Mouse (Mus musculus): Measurements from ENCODE around the gene Serpina3j. TPM values are rescaled to one million over a fixed set of nuclear protein-coding genes. Genes with fewer than 3 reads are reported as not detected.
"Not testable (repeated sequence)": the region's sequence is repeated elsewhere in the genome, so short reads cannot be mapped to it uniquely, and the experiment has no call there.

The Serpina3j gene
- polyA plus RNA-seq (2016; fragmentation: Nextera tagmentation; extraction: Ambion mirVana) = not detected in 2 replicates

DNA sequence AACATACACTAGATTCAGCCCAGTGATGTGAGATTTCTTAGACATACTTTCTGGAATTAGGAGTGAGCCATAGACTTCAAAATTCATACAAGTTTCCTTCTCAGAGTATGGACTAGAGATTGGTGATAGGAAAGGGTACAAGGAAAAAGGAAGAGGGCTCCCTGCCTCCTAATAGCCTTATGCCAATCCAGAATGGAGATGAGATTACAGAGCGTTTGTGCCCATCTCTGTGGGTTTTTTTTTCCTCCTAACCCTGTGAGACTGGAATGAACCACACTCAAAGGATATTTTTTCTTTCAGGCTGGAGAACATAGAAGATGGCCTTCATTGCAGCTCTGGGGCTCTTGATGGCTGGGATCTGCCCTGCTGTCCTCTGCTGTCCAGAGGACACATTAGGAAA, at the start of gene Serpina3j:
Serpina3j (plus strand) TSS at position 301 of the 400 bp plus-strand sequence.
- Histone ChIP-seq H3K27ac (no peak within 1 kb of the TSS), H3K4me3 (no peak within 1 kb of the TSS), H3K27me3 (ENCODE audit: insufficient read depth, poor library complexity, severe bottlenecking) (no peaks in the 10 kb centered on the region), H3K4me1 (no peaks in the 10 kb centered on the region), H3K36me3 (no peaks in the 10 kb centered on the region), H3K9me3 (peaks cover 5% of the 10 kb centered on the region; the same call in 1 of the 2 replicates)
- WGBS = 80% methylated on average over 1 of the region's 1 CpGs
- no peak for DNase-seq (ENCODE audit: low spot score)

DNA sequence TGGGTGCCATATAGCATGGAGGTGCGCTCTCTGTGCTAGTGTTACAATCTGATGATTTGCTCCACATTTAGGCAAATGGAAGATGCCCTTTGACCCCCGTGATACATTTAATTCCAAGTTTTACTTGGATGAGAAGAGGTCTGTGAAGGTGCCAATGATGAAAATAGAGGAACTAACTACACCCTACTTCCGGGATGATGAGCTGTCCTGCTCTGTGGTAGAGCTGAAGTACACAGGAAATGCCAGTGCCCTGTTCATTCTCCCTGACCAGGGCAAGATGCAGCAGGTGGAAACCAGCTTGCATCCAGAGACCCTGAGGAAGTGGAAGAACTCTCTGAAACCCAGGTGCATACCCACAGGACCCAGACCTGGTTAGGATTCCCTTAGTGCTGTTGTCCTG, 48.0 kb upstream of the Serpina3j start:
- Histone ChIP-seq H3K27ac (no peak overlapping the region), H3K9me3 (no peaks in the 10 kb centered on the region), H3K27me3 (ENCODE audit: insufficient read depth, poor library complexity, severe bottlenecking) (no peaks in the 10 kb centered on the region), H3K4me1 (peaks cover 10% of the 10 kb centered on the region), H3K4me3 (no peak overlapping the region), H3K36me3 (no peaks in the 10 kb centered on the region)
- DNase-seq (ENCODE audit: low spot score) = peak; percentile 47
- 72% methylated on average over 3 of the region's 3 CpGs for WGBS

DNA sequence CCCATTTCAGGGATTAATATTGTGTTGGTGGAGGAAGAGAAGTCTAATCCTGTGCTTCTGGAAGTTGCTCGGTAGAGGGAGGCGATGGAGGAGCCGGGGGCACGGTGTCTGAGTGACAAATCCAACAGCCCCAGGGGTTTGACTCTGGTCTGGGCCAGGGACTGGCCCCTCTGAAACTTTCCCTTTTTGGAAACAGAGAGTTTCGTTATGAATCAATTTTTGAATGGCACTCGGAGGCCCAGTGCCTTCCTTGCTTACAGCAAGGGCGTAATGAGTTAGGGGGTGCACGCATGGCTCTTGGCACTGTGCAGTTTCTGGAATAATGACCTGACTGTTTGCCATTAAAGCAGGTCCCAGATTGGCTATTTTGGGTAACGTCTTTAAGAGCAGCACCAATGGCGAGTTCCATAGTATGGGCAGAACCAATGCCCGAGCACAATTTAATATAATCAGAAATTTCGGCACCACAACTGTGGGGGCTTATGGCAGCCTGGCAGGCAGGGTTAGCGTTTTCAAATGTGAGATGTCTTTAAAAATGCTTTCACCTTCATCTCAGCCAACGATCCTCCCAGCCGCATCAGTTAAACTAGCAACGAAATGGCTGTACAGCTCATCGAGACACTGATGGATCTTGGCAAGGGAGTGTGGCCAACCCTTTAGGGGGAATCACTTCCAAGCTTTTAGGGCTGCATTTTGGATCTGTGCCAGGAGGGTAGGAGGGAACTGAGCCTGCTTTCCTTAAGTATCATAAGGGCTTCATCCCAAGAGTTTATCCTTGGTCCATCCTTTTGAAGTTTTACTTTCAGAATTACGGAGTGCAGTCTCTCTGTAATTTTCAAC, 35.9 kb upstream of the Serpina3j start:
- no peak for DNase-seq (ENCODE audit: low spot score)
- Histone ChIP-seq H3K27me3 (ENCODE audit: insufficient read depth, poor library complexity, severe bottlenecking) (no peaks in the 10 kb centered on the region), H3K9me3 (no peaks in the 10 kb centered on the region), H3K4me1 (no peaks in the 10 kb centered on the region), H3K27ac (no peak overlapping the region), H3K4me3 (no peak overlapping the region), H3K36me3 (no peaks in the 10 kb centered on the region)
- 87% methylated on average over 18 of the region's 18 CpGs for WGBS

DNA sequence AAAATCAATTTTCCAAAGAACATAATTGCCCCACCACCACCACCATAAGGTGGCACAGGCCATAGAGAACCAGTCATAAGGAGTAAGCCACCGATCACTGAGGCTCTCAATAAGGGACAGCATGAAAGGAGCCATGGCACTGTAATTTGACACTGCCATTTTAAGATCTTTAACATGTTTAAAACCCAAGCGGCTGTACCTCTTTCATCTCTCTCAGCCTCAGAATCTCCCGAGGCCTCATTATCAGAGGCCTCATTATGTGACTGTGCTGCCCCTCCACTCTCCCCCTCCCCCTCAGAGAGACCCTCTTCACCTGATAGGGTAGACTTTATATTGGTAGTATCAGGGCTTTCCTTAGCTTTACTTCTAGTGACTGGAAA, 35.3 kb upstream of the Serpina3j start:
- Histone ChIP-seq H3K4me1 (no peaks in the 10 kb centered on the region), H3K27ac (no peak overlapping the region), H3K27me3 (ENCODE audit: insufficient read depth, poor library complexity, severe bottlenecking) (no peaks in the 10 kb centered on the region), H3K4me3 (no peak overlapping the region), H3K36me3 (no peaks in the 10 kb centered on the region), H3K9me3 (no peaks in the 10 kb centered on the region)
- 32% methylated on average over 3 of the region's 3 CpGs for WGBS
- DNase-seq (ENCODE audit: low spot score) = no peak

DNA sequence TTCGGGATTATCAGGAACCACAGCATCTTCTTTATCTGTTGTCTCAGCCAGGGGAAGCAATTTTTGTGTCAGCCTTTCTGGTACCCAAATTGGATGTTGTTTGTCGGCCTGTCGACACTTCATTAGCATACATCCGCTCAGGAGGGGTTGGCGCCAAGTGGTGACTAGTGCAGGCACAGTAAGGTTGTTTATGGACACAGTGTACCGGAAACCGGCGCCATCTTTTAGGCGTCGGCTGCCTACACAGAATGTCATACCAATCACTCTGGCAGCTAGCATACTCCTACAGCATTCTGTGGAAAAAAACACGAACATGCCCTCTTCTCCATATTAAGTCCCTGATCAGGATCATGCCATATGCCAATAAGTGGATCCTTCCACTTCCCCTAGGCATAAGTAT, 31.0 kb upstream of the Serpina3j start:
- no peak overlapping the region for H3K27ac ChIP-seq
- no peaks in the 10 kb centered on the region for H3K27me3 ChIP-seq (ENCODE audit: insufficient read depth, poor library complexity, severe bottlenecking)
- H3K4me3 ChIP-seq = no peak overlapping the region
- no peaks in the 10 kb centered on the region for H3K36me3 ChIP-seq
- WGBS = 87% methylated on average over 11 of the region's 11 CpGs
- H3K4me1 ChIP-seq = no peaks in the 10 kb centered on the region
- no peak for DNase-seq (ENCODE audit: low spot score)
- H3K9me3 ChIP-seq = no peaks in the 10 kb centered on the region

DNA sequence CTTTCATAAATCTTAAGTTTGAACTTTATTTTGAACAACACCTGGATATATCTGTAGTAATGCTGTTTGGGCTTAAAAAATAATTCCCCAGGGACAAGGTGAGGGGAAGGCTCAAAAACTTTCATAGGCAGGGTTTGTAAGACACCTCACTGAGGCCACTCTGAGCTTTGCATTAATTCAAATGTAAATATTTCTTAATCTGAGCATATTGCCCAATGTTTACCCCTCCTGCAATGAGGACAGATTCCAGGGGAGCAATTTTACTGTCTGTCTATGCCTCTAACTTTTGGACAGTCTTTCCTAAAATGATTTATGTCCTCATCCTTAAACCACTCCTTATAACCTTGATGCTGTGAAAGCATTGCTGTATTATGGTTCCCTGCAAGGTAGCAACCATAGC, 26.0 kb upstream of the Serpina3j start:
- Histone ChIP-seq H3K4me1 (no peaks in the 10 kb centered on the region), H3K4me3 (no peak overlapping the region), H3K9me3 (no peaks in the 10 kb centered on the region), H3K36me3 (no peaks in the 10 kb centered on the region), H3K27me3 (ENCODE audit: insufficient read depth, poor library complexity, severe bottlenecking) (no peaks in the 10 kb centered on the region), H3K27ac (no peak overlapping the region)
- no peak for DNase-seq (ENCODE audit: low spot score)

DNA sequence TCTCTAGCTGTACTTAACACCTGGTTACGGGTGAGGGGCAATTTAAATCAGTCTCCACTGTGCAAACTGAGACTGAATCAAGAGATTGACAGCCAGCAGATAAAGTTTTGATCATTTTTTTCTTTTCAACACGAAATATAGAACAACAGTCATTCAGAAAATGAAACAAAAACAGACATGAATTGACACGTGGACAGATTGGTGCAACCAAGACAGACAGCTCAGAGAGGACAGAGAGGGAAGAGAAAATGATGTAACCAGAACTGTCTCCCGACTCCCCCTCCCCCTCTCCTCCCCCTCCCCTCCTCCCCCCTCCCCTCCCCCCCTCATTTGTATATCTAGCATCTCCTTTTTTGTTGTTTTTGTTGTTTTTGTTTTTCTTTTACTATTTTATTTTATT, 24.5 kb upstream of the Serpina3j start:
- Histone ChIP-seq H3K36me3 (no peaks in the 10 kb centered on the region), H3K9me3 (no peaks in the 10 kb centered on the region), H3K27ac (no peak overlapping the region), H3K4me3 (no peak overlapping the region), H3K27me3 (ENCODE audit: insufficient read depth, poor library complexity, severe bottlenecking) (no peaks in the 10 kb centered on the region), H3K4me1 (no peaks in the 10 kb centered on the region)
- WGBS = 42% methylated on average over 4 of the region's 4 CpGs
- no peak for DNase-seq (ENCODE audit: low spot score)

DNA sequence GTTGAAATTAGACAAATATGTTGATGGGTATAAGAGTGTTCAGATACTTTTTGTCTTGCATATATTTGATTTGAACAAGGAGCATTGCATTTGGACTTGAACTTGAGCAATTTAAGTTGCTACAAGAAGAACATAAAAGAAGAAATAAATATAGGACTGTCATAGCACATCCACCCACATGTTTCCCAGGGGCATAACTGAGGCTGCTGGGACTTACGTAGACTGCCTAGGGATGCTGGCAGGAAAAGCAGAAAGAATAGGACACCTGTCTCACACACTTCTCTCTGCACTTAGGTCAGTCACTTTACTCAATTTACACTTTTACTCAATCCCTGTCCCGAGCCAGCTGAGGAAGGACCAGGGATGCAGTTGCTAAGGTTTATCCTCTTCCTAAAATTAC, 20.4 kb upstream of the Serpina3j start:
- Histone ChIP-seq H3K9me3 (no peaks in the 10 kb centered on the region), H3K27me3 (ENCODE audit: insufficient read depth, poor library complexity, severe bottlenecking) (no peaks in the 10 kb centered on the region), H3K36me3 (no peaks in the 10 kb centered on the region), H3K4me1 (no peaks in the 10 kb centered on the region), H3K27ac (no peak overlapping the region), H3K4me3 (no peak overlapping the region)
- DNase-seq (ENCODE audit: low spot score) = no peak
- WGBS = 79% methylated on average over 2 of the region's 2 CpGs

DNA sequence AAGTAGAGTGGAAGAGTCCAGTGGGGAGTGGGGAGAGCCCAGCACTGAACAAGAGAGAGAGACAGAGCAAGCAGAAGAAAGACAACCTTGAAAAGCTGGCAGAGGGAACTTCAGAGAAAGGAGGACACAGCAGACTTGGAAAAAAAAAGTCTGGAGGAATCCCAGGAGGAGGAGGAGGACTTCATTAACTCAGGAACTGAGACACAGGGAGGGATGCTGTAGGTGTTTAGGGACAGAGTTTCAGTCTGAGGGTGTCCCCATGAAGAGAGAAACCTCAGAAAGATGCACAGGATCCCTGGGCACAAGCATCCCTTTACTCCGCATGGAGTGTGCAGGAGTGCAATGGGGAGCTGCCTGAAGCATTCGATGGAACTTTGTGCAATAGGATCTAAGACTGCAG, 16.3 kb upstream of the Serpina3j start:
- no peaks in the 10 kb centered on the region for H3K4me1 ChIP-seq
- no peaks in the 10 kb centered on the region for H3K36me3 ChIP-seq
- DNase-seq (ENCODE audit: low spot score) = no peak
- 75% methylated on average over 2 of the region's 2 CpGs for whole genome bisulfite sequencing
- no peaks in the 10 kb centered on the region for H3K27me3 ChIP-seq (ENCODE audit: insufficient read depth, poor library complexity, severe bottlenecking)
- no peak overlapping the region for H3K4me3 ChIP-seq
- no peak overlapping the region for H3K27ac ChIP-seq
- no peaks in the 10 kb centered on the region for H3K9me3 ChIP-seq

DNA sequence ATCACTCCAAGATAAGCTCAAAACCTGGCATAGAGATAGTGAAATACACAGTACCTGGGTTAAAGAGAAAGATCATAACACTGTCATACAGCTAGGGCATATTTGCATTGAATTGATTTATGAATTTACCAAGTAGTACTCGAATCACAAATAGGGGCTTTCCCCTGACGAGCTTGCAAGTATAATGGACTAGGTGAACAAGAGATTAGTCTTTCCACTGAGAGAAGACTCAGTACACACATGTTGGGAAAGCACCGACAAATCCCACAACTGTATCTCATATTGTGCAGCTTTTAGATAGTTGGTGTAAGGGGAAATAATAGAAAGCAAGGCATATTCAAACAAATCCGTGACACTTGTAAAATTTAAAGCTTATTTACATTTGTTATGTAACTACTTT, 8.4 kb upstream of the Serpina3j start:
- no peaks in the 10 kb centered on the region for H3K36me3 ChIP-seq

DNA sequence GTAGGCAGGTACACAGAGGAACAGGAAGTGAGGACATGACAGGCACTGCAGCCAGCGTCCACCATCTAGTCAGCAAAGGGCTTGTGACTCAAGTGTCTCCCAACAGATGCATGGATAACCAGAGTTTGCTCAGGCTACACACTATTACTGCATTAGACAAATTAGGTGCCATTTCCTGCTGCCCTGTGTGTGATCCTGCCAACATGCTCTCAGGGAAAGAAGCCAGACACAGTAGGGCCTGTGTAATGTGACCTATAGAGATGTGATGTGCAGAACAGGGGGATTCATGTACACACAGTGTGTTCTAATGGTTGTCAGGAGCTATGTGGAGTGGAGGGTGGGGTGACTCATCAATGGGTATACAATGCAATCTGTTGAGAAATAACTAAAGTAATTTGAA, 8.1 kb downstream of the Serpina3j start:
- Histone ChIP-seq H3K4me3 (no peak overlapping the region), H3K27me3 (ENCODE audit: insufficient read depth, poor library complexity, severe bottlenecking) (no peaks in the 10 kb centered on the region), H3K27ac (no peak overlapping the region), H3K36me3 (no peaks in the 10 kb centered on the region), H3K9me3 (no peaks in the 10 kb centered on the region), H3K4me1 (no peaks in the 10 kb centered on the region)
- 68% methylated on average over 1 of the region's 1 CpGs for WGBS
- no peak for DNase-seq (ENCODE audit: low spot score)

More for the DNA sequence above, 8.4 kb upstream of the Serpina3j start:
- H3K27ac ChIP-seq = no peak overlapping the region
- H3K4me1 ChIP-seq = no peaks in the 10 kb centered on the region
- H3K9me3 ChIP-seq = peaks cover 1% of the 10 kb centered on the region; the same call in 1 of the 2 replicates
- no peaks in the 10 kb centered on the region for H3K27me3 ChIP-seq (ENCODE audit: insufficient read depth, poor library complexity, severe bottlenecking)
- no peak overlapping the region for H3K4me3 ChIP-seq
- WGBS = 75% methylated on average over 4 of the region's 4 CpGs
- DNase-seq (ENCODE audit: low spot score) = no peak

DNA sequence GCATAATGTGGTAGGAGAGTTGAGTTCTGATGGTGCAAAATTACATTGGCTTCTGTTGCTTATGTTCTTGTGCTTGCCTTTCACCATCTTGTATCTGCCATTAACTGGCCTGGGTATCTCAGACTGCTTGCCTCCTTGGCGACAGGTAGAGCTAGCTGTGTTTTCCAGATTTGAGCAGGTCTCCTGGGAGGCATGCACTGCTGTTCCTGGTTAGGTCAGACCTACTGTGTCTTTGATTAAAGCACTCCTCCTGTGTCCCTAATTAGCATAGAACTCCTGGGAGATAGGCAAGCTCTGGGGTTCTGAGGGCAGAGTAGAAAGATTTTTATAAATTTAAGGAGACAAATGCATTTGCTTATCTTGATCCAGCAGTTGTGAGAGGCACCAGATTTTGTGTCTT, 17.3 kb downstream of the Serpina3j start:
- peak; percentile 58 for DNase-seq (ENCODE audit: low spot score)
- Histone ChIP-seq H3K4me3 (no peak overlapping the region), H3K27ac (no peak overlapping the region), H3K9me3 (no peaks in the 10 kb centered on the region), H3K4me1 (no peaks in the 10 kb centered on the region), H3K27me3 (ENCODE audit: insufficient read depth, poor library complexity, severe bottlenecking) (no peaks in the 10 kb centered on the region), H3K36me3 (no peaks in the 10 kb centered on the region)
- WGBS = 40% methylated on average over 1 of the region's 1 CpGs

DNA sequence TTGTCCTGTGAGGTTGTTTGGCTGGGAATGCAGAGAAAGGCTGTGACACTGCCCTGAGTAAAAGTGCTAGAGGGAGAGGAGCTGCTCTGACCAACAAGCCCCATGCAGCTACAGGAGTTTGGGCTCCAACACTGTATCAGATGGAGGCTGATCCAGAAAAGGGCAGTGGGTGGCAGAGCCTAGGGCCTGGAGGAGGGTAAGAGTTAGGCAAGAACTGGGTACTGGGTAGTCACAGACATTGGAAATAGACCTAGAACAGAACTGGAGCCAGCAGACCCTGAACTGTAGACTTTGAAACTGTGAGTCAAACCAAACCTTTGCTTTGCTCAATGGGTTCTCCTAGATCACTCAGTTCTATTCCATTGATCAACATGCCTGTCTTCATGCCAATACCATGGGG, 22.5 kb downstream of the Serpina3j start:
- not testable (repeated sequence) for H3K36me3 ChIP-seq; H3K4me1 ChIP-seq; H3K27ac ChIP-seq; H3K27me3 ChIP-seq (ENCODE audit: insufficient read depth, poor library complexity, severe bottlenecking); H3K9me3 ChIP-seq; H3K4me3 ChIP-seq
- peak; percentile 69 for DNase-seq (ENCODE audit: low spot score)

DNA sequence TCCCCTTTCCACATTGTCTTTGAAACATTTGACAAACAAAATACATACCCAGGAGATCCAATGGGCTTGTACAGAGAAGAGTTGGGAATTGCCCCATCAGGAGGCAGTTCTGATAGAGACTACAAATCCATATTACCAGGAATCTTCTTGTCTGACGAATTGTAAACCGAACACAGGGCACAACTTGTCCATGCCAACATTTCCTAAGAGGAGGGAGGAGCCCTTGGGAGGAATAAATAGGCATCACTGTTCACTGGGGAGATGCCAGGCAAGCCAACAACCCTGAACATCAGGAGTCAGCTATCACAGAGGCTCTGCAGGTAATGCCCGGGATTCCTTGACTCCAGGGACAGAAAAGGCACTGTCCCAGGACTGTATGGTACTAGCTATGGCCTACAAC, 23.9 kb downstream of the Serpina3j start, which contains the start of the genes Serpina3k and Serpina3m:
Serpina3k (plus strand) TSS at position 261 of the 400 bp plus-strand sequence.
Serpina3m (plus strand) TSS at position 261 of the 400 bp plus-strand sequence.
- not testable (repeated sequence) for H3K27me3 ChIP-seq (ENCODE audit: insufficient read depth, poor library complexity, severe bottlenecking); H3K36me3 ChIP-seq; H3K9me3 ChIP-seq; H3K4me1 ChIP-seq; H3K27ac ChIP-seq; H3K4me3 ChIP-seq; DNase-seq (ENCODE audit: low spot score)
- WGBS = 70% methylated on average over 3 of the region's 3 CpGs
